Mouse (Mus musculus) embryo, embryonic 10 days (tissue): ENCODE results near the gene Rhox3h.
"Not testable (repeated sequence)": the region's sequence is repeated elsewhere in the genome, so short reads cannot be mapped to it uniquely, and the experiment has no call there.

Source experiments
- DNase-seq: peaks from one replicate; pipeline ENCODE4 v3.0.0-alpha.2; 2015; ENCODE audit warnings: low spot score

Gene Rhox3h

DNA sequence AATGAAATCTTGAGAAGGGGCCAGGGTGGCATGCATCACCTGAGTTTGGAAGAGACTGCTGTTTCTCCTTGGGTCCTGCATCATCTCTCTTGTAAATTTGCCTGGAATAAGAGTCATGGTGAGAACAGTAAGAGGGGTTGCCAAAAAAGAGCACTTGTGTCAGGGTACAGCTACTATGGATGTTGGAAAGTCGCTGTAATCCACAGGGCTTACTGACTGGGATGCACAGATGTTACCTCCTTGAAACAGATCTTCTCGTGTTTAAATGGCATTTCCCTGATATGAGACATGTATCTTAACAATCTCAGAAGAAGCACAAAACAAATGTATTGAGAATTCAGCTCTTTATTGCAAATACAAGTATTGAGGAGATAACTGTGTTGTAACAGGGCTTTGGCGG is at the start of gene Rhox3h:
TSS of gene Rhox3h (minus strand) at position 101 of the 400 bp plus-strand sequence.
- not testable (repeated sequence) for DNase-seq

- DNase-seq, result no peak
Observed at GRCm38 (mm10) chrX:37701821-37702387, 33.3 kb upstream of the Rhox3h start.

GRCm38 (mm10) chrX:37692261-37692660 is 23.7 kb upstream of the Rhox3h start:
- no peak for DNase-seq

DNA sequence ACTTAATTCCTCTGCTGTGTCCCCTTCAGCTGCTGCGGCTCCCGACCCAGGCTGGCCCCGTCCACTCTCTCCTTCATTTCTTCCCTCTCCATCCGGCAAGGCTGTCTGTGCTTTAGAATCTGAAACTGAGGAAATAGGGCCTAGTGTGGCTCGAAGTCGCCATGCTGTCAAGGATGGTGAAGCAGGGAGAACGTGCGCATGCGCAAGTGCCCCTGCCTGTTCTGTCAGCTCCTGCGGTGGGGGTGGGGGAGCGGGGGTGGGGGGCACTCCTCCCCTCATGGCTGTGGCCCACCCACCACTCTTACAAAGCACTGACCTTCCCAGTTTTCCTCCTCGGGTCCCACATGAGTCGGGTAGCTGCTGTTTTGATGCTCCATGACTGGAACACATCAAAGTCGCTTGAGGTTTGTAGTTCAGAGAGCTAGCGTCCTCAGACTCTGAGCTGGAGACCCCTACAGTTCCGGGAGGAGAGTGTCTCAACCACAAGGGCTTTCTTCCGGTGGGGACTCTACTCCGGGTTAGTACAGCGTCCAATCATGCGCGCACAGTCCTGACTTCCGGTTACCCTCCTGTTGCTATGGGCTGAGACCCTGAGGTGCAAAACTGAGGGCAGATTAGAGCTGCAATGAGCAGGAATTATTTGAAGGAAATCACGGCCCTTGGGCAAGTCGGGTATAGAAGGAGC is 14.6 kb upstream of the Rhox3h start:
- no peak for DNase-seq

GRCm38 (mm10) chrX:37673177-37673576 is 4.6 kb upstream of the Rhox3h start, which contains the start of gene Rhox2h:
Rhox2h (minus strand) TSS chrX:37673277.
- DNase-seq, result not testable (repeated sequence)

DNA sequence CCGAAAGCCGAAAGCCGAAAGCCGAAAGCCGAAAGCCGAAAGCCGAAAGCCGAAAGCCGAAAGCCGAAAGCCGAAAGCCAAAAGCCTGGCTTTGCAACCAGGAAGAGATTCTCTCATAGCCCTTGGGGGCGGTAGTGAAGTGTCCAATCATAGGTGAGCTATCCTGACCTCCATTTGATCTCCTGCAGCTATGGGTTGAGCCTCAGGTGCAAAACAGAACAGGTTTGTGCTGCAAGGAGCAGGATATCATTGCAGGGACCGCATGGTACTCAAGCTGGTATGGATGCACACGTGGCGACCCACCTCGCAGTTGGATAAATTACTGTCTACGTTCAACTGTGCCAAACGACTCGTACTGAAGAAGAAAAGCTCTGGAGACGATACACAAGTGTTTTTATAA is 17.3 kb downstream of the Rhox3h start, which contains the start of gene Rhox4g:
TSS of gene Rhox4g (minus strand) at position 101 of the 400 bp plus-strand sequence.
- DNase-seq, result not testable (repeated sequence)

DNA sequence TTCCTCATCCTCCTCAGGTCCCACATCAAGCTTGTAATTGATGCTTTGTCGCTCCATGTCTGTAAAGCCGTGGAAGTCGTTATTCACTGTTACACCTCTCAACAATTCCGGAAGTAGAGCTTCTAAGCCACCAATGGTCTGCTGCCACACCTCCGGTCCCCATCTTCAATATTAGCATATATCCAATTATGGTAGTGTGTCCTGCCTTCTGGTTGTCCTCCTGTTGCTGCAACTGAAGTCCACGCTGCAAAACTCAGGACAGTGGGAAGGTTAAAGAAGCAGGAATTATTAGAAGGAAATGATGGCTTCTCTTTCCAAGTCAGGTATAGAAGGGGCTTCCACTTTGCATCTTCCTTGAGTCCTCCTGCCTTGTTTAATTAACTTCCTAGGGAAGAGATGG is 25.2 kb downstream of the Rhox3h start, which contains the start of gene Rhox2g:
TSS of gene Rhox2g (minus strand) at position 101 of the 400 bp plus-strand sequence.
- not testable (repeated sequence) for DNase-seq

- not testable (repeated sequence) for DNase-seq
Observed at GRCm38 (mm10) chrX:37628512-37628911, 40.1 kb downstream of the Rhox3h start, which contains the start of gene Rhox3g. Rhox3g (minus strand) TSS chrX:37628612.
